In the genomic region with DNA sequence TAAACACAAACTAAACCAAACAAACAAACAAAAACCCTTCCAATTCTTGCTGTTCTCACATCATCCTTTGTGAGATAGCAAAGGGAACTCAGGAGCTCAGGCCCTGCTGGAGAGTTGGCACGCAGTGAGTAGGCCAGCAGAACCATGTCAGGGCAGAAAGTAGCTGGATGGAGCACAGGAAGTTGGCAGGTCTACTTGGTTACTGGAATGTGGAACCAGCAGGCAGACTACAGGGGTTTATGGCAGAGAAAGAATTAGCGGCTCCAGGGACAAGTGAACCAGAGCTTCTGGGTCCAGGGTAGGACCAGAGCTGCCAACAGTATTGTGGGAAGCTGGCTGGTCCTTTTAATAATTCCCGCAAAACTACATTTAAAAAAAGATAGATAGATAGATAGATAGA, we compare ENCODE assay signal across 17 mouse cellular contexts.
A peak's percentile ranks its signal among the peaks of the same experiment; 100 is the strongest.
DNase-seq lines count a peak whose midpoint lies in the region; ATAC-seq lines count a peak whose summit lies in the region.
"Had no signal": no experiment of that assay in that cellular context is flagged by ENCODE, and none has a peak within 500 bp of the region (broad histone marks: within the 10 kb centered on the region; RNA-seq: fewer than 3 reads in every experiment).

No protein-coding gene starts in this region.

- no peak overlapping the region for H3K9ac ChIP-seq in kidney, embryonic 14.5 days (ENCODE audit: low read depth, low read length)
- H3K9ac ChIP-seq: embryonic facial prominence, embryonic 12.5 days; forebrain, embryonic 15.5 days; heart, embryonic 13.5 days; hindbrain, embryonic 12.5 days; intestine, embryonic 15.5 days had no signal

- H3K4me1 ChIP-seq in kidney, embryonic 14.5 days (ENCODE audit: control insufficient read depth, insufficient read depth, low read length), result no peaks in the 10 kb centered on the region
- H3K4me1 ChIP-seq: embryonic facial prominence, embryonic 12.5 days; forebrain, embryonic 15.5 days; heart, embryonic 13.5 days; hindbrain, embryonic 12.5 days; intestine, embryonic 15.5 days had no signal

- H3K9me3 ChIP-seq in kidney, embryonic 14.5 days (ENCODE audit: control insufficient read depth, low read length), result no peaks in the 10 kb centered on the region
- H3K9me3 ChIP-seq: embryonic facial prominence, embryonic 12.5 days; forebrain, embryonic 15.5 days; heart, embryonic 13.5 days; hindbrain, embryonic 12.5 days; intestine, embryonic 15.5 days had no signal

- H3K4me2 ChIP-seq in kidney, embryonic 14.5 days (replicated peaks; ENCODE audit: low read depth, low read length), result no peak overlapping the region
- H3K4me2 ChIP-seq: embryonic facial prominence, embryonic 12.5 days; forebrain, embryonic 15.5 days; heart, embryonic 13.5 days; hindbrain, embryonic 12.5 days; intestine, embryonic 15.5 days had no signal

- no peaks in the 10 kb centered on the region for H3K27me3 ChIP-seq in kidney, embryonic 14.5 days (ENCODE audit: control insufficient read depth, insufficient read depth, low read length)
- H3K27me3 ChIP-seq: embryonic facial prominence, embryonic 12.5 days; forebrain, embryonic 15.5 days; heart, embryonic 13.5 days; hindbrain, embryonic 12.5 days; intestine, embryonic 15.5 days had no signal

- no peak overlapping the region for H3K4me3 ChIP-seq in kidney, embryonic 14.5 days (ENCODE audit: low read length)
- H3K4me3 ChIP-seq: embryonic facial prominence, embryonic 12.5 days; forebrain, embryonic 15.5 days; heart, embryonic 13.5 days; hindbrain, embryonic 12.5 days; intestine, embryonic 15.5 days had no signal

- WGBS in kidney, embryonic 14.5 days, result 92% methylated on average over 3 of the region's 3 CpGs

- H3K36me3 ChIP-seq in kidney, embryonic 14.5 days (ENCODE audit: control insufficient read depth, insufficient read depth, low read length), result no peaks in the 10 kb centered on the region
- H3K36me3 ChIP-seq: embryonic facial prominence, embryonic 12.5 days; forebrain, embryonic 15.5 days; heart, embryonic 13.5 days; hindbrain, embryonic 12.5 days; intestine, embryonic 15.5 days had no signal

- no peak overlapping the region for H3K27ac ChIP-seq in kidney, embryonic 14.5 days (ENCODE audit: low read depth, low read length)
- H3K27ac ChIP-seq: embryonic facial prominence, embryonic 12.5 days; forebrain, embryonic 15.5 days; heart, embryonic 13.5 days; hindbrain, embryonic 12.5 days; intestine, embryonic 15.5 days had no signal

- ATAC-seq in kidney, embryonic 14.5 days (ENCODE audit: low FRiP score, low TSS enrichment), result no peak
- ATAC-seq: forebrain, embryonic 15.5 days; intestine, embryonic 15.5 days had no signal

- DNase-seq in cerebellum, postnatal 25 days, result peak; percentile 4 to 15
- DNase-seq in cerebellum, adult 11 months, result no peak
- peak; percentile 1 to 51 for DNase-seq in layer of hippocampus, postnatal 14 days (ENCODE audit: low spot score in 2 of 2)
- no peak for DNase-seq in layer of hippocampus, postnatal 36 days
- peak; percentile 28 for DNase-seq in Muller cell, postnatal 12 days (ENCODE audit: inconsistent ontology term)
- peak; percentile 1 for DNase-seq in brain, adult 2 months (ENCODE audit: low read depth, low spot score)
- DNase-seq: adrenal gland, postnatal 10 days; cerebellum, adult 9-10 months; gastrocnemius, postnatal 14 days; heart, postnatal 36 days; kidney, adult 18-20 months had no signal

Comparison
In these comparisons a context has a peak if more than half of its experiments do, and no peak if none do; other contexts are left out.
1. DNase-seq: peak in cerebellum, postnatal 25 days (2 of 2), layer of hippocampus, postnatal 14 days (2 of 2), Muller cell, postnatal 12 days (single experiment) and brain, adult 2 months (single experiment); none in cerebellum, adult 11 months (single experiment) and layer of hippocampus, postnatal 36 days (0 of 2).